Mouse (Mus musculus) lung, embryonic 15.5 days (tissue): ENCODE measurements at regions not wholly inside any gene's neighbourhood (a gene's known extent, or its start where the extent isn't known, plus 50 kb on each side); places are given as distances from the start of the nearest gene placed in this dataset.
A peak's percentile ranks its signal among the peaks of the same experiment; 100 is the strongest.

Experiments
- ATAC-seq: fragments of 200-750 bp; cut with Nextera tagmentation; 2 replicates; pipeline ENCODE4 v1.8.0; 2017; ENCODE audit warnings: moderate number of reproducible peaks, borderline replicate concordance; ENCODE audit not compliant: low FRiP score, low TSS enrichment; ENCODE audit errors: extremely low read depth
- H3K27ac ChIP-seq: fragments of 300-500 bp; sonication (generic); 2 replicates; pipeline ENCODE4 v1.5.1; 2015; ENCODE audit warnings: moderate library complexity, mild to moderate bottlenecking, inconsistent platforms
- H3K27me3 ChIP-seq: fragments of 300-500 bp; sonication (generic); 2 replicates; pipeline ENCODE4 v1.6.1; 2015; ENCODE audit warnings: inconsistent platforms
- H3K36me3 ChIP-seq: fragments of 300-500 bp; sonication (generic); 2 replicates; pipeline ENCODE4 v1.6.1; 2015; ENCODE audit warnings: inconsistent platforms
- H3K4me1 ChIP-seq: fragments of 300-500 bp; sonication (generic); 2 replicates; pipeline ENCODE4 v1.6.1; 2015; ENCODE audit warnings: inconsistent platforms
- H3K4me2 ChIP-seq: fragments of 300-500 bp; sonication (generic); 2 replicates; pipeline ENCODE4 v1.6.1; 2015; ENCODE audit warnings: inconsistent platforms, mild to moderate bottlenecking, moderate library complexity
- H3K4me3 ChIP-seq: fragments of 300-500 bp; sonication (generic); 2 replicates; pipeline ENCODE4 v1.5.1; 2015; ENCODE audit warnings: mild to moderate bottlenecking, inconsistent platforms
- H3K9ac ChIP-seq: fragments of 300-500 bp; sonication (generic); 2 replicates; pipeline ENCODE4 v1.6.1; 2015; ENCODE audit warnings: inconsistent platforms
- H3K9me3 ChIP-seq: fragments of 300-500 bp; sonication (generic); 2 replicates; pipeline ENCODE4 v1.6.1; 2016; ENCODE audit warnings: inconsistent platforms
- WGBS: fragments of 180-500 bp; shearing (Covaris S2); methylation state at CpG from one replicate; pipeline ENCODE4 v1.1.7; 2015; 5-methylcytosine and 5-hydroxymethylcytosine counted together

- Histone ChIP-seq H3K4me3 (no peak overlapping the region), H3K9me3 (no peaks in the 10 kb centered on the region), H3K4me2 (no peak overlapping the region), H3K9ac (no peak overlapping the region), H3K27ac (no peak overlapping the region), H3K36me3 (no peaks in the 10 kb centered on the region), H3K27me3 (no peaks in the 10 kb centered on the region), H3K4me1 (0 out of 2 replicates have a peak, but pooled peaks cover 5% of the 10 kb centered on the region)
- WGBS = 59% methylated on average over 7 of the region's 7 CpGs
- ATAC-seq = peak; percentile 61
Observed at GRCm38 (mm10) chr2:159072997-159073690, 278.5 kb downstream of the Dhx35 start.

DNA sequence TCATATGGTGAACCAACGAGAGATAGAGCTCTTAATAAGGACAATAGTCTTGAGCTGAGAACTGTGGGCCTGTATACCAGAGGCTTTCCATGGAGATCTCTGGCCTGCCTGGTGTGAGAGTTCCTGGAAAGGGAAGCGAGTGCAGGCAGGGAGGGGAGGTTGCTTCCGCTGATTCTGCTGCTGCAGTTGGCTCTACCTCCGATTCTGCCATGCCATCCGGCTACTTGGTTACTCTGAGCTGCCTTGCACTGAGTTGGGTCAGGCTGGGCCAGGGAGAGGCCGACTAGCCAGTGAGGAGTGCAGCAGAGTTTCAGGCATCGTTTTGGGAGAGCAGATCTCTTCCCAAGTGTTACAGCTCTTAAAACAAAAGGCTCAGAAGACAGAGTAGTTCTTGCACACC, 285.2 kb downstream of the Dhx35 start:
- Histone ChIP-seq H3K27ac (no peak overlapping the region), H3K4me2 (no peak overlapping the region), H3K4me3 (no peak overlapping the region), H3K4me1 (0 out of 2 replicates have a peak, but pooled peaks cover 4% of the 10 kb centered on the region), H3K9me3 (no peaks in the 10 kb centered on the region), H3K27me3 (no peaks in the 10 kb centered on the region), H3K9ac (no peak overlapping the region), H3K36me3 (no peaks in the 10 kb centered on the region)
- no peak for ATAC-seq
- WGBS = 66% methylated on average over 7 of the region's 7 CpGs

- Histone ChIP-seq H3K9me3 (no peaks in the 10 kb centered on the region), H3K9ac (no peak overlapping the region), H3K27me3 (no peaks in the 10 kb centered on the region), H3K4me3 (no peak overlapping the region), H3K4me1 (0 out of 2 replicates have a peak, but pooled peaks cover 4% of the 10 kb centered on the region), H3K27ac (0 out of 2 replicates have a peak overlapping the region, but pooled peaks have one; percentile 24), H3K4me2 (peak overlapping the region; percentile 16; the same call in 1 of the 2 replicates), H3K36me3 (no peaks in the 10 kb centered on the region)
- WGBS = 61% methylated on average over 19 of the region's 19 CpGs
- ATAC-seq = no peak
Observed at GRCm38 (mm10) chr2:159080784-159081544, 286.4 kb downstream of the Dhx35 start.

- Histone ChIP-seq H3K9me3 (no peaks in the 10 kb centered on the region), H3K4me1 (no peaks in the 10 kb centered on the region), H3K36me3 (no peaks in the 10 kb centered on the region), H3K27ac (no peak overlapping the region), H3K27me3 (no peaks in the 10 kb centered on the region), H3K4me3 (no peak overlapping the region), H3K9ac (no peak overlapping the region), H3K4me2 (no peak overlapping the region)
- no peak for ATAC-seq
- WGBS = 88% methylated on average over 2 of the region's 2 CpGs
Observed at GRCm38 (mm10) chr2:159086836-159087235, 292.2 kb downstream of the Dhx35 start.

DNA sequence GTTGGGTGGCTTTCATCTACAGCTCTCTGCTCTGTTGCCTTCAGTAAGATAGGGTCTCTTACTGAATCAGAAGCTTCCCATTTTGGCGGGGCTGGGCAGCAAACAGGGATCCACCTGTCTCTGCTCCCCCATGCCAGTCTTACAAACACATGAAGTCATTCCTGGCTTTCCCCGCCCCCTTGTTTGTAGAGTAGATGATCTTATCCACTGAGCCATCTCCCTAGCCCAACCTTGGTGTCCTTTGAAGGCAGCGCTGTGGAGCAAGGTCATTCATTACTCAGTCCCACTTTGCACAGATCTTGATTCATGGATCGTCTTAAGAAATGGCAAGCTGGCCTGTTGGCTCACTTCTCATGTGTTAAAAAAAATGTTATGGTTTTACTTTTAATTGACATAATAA, 293.6 kb downstream of the Dhx35 start:
- H3K27me3 ChIP-seq = no peaks in the 10 kb centered on the region
- no peaks in the 10 kb centered on the region for H3K4me1 ChIP-seq
- H3K36me3 ChIP-seq = no peaks in the 10 kb centered on the region
- no peak overlapping the region for H3K4me3 ChIP-seq
- ATAC-seq = no peak
- H3K27ac ChIP-seq = no peak overlapping the region
- H3K9ac ChIP-seq = no peak overlapping the region
- H3K4me2 ChIP-seq = no peak overlapping the region
- whole genome bisulfite sequencing = 77% methylated on average over 4 of the region's 4 CpGs
- H3K9me3 ChIP-seq = no peaks in the 10 kb centered on the region

DNA sequence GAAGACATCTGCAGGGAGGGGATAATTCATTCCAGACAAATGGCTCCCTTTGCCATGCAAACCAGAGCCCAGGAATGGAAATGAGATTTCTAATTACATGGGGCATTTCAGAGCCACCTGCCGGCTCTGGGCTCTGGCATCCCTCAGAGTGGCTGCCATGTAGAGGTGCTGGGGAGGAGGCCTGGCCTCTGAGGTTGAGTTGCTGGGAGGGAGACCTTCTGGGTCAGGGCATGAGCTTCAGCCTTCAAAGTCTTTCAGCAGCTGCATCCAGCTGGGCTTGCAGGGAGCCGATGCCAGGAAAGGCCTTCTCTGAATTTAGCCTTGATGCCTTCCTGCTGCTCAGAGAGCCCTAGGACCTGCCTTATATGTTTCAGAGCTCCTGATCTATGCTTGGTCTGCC, 302.1 kb downstream of the Dhx35 start:
- no peak overlapping the region for H3K9ac ChIP-seq
- H3K4me3 ChIP-seq = no peak overlapping the region
- 41% methylated on average over 2 of the region's 2 CpGs for WGBS
- no peaks in the 10 kb centered on the region for H3K4me1 ChIP-seq
- H3K4me2 ChIP-seq = no peak overlapping the region
- ATAC-seq = peak; percentile 27; the same call in 1 of the 2 replicates
- no peaks in the 10 kb centered on the region for H3K27me3 ChIP-seq
- no peaks in the 10 kb centered on the region for H3K36me3 ChIP-seq
- H3K9me3 ChIP-seq = no peaks in the 10 kb centered on the region
- no peak overlapping the region for H3K27ac ChIP-seq

GRCm38 (mm10) chr2:159134042-159134441, 339.4 kb downstream of the Dhx35 start:
- ATAC-seq = no peak
- 63% methylated on average over 6 of the region's 6 CpGs for WGBS

DNA sequence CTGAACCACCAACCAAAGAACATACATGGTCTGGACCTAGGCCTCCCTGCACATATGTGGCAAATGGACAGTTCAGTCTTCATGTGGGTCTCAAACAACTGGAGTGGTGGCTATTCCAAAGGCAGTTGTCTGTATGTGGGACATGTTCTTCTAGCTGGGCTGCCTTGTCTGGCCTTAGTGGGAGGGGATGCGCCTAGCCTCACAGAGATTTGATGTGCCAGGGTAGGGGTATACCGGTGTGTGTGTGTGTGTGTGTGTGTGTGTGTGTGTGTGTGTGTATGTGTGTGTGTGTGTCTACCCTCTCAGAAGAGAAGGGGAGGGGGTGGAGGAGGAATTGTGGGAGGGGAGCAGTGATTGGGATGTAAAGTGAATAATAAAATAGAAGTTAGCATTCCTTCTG, 344.0 kb downstream of the Dhx35 start:
- Histone ChIP-seq H3K4me3 (no peak overlapping the region), H3K27me3 (no peaks in the 10 kb centered on the region), H3K9ac (no peak overlapping the region), H3K4me1 (no peaks in the 10 kb centered on the region), H3K9me3 (no peaks in the 10 kb centered on the region), H3K36me3 (no peaks in the 10 kb centered on the region), H3K27ac (no peak overlapping the region), H3K4me2 (no peak overlapping the region)
- no peak for ATAC-seq
- 97% methylated on average over 2 of the region's 2 CpGs for WGBS

More at GRCm38 (mm10) chr2:159134042-159134441, 339.4 kb downstream of the Dhx35 start:
- Histone ChIP-seq H3K36me3 (no peaks in the 10 kb centered on the region), H3K4me1 (no peaks in the 10 kb centered on the region), H3K27ac (no peak overlapping the region), H3K27me3 (no peaks in the 10 kb centered on the region), H3K4me3 (no peak overlapping the region), H3K4me2 (no peak overlapping the region), H3K9ac (no peak overlapping the region), H3K9me3 (no peaks in the 10 kb centered on the region)

DNA sequence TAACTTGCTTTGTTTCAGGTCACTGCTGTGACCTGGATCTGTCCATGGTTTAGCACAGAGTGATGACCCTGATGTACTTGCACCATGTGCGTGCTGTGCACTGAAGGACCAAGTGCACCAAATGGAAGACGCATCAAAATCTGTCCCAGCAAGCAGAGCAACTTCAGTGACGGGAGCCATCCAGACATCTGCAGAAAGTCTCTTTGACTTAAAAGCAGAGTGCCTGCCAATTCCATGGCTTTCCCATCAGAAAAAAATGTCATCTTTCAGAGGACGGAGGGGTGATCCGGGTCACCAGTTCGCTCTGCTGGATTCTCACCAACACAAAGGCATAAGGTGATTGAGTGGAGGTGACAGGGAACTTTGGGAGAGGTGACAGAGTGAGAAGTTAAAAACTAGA, 351.4 kb downstream of the Dhx35 start:
- H3K9ac ChIP-seq = no peak overlapping the region
- no peaks in the 10 kb centered on the region for H3K27me3 ChIP-seq
- no peak overlapping the region for H3K4me2 ChIP-seq
- no peaks in the 10 kb centered on the region for H3K4me1 ChIP-seq
- H3K4me3 ChIP-seq = no peak overlapping the region
- H3K9me3 ChIP-seq = no peaks in the 10 kb centered on the region
- H3K36me3 ChIP-seq = no peaks in the 10 kb centered on the region
- no peak overlapping the region for H3K27ac ChIP-seq
- no peak for ATAC-seq
- WGBS = 75% methylated on average over 6 of the region's 6 CpGs

- Histone ChIP-seq H3K4me3 (no peak overlapping the region), H3K36me3 (no peaks in the 10 kb centered on the region), H3K4me2 (no peak overlapping the region), H3K4me1 (no peaks in the 10 kb centered on the region), H3K27ac (no peak overlapping the region), H3K27me3 (no peaks in the 10 kb centered on the region), H3K9ac (no peak overlapping the region), H3K9me3 (no peaks in the 10 kb centered on the region)
- WGBS = 33% methylated on average over 7 of the region's 7 CpGs
- no peak for ATAC-seq
Observed at GRCm38 (mm10) chr2:159163985-159164384, 369.4 kb downstream of the Dhx35 start.

- 47% methylated on average over 7 of the region's 7 CpGs for WGBS
- Histone ChIP-seq H3K36me3 (no peaks in the 10 kb centered on the region), H3K4me2 (no peak overlapping the region), H3K9me3 (no peaks in the 10 kb centered on the region), H3K9ac (no peak overlapping the region), H3K4me1 (no peaks in the 10 kb centered on the region), H3K4me3 (no peak overlapping the region), H3K27me3 (no peaks in the 10 kb centered on the region), H3K27ac (0 out of 2 replicates have a peak overlapping the region, but pooled peaks have one; percentile 19)
- ATAC-seq = peak; percentile 75
Observed at GRCm38 (mm10) chr2:159168553-159169064, 374.0 kb downstream of the Dhx35 start.

DNA sequence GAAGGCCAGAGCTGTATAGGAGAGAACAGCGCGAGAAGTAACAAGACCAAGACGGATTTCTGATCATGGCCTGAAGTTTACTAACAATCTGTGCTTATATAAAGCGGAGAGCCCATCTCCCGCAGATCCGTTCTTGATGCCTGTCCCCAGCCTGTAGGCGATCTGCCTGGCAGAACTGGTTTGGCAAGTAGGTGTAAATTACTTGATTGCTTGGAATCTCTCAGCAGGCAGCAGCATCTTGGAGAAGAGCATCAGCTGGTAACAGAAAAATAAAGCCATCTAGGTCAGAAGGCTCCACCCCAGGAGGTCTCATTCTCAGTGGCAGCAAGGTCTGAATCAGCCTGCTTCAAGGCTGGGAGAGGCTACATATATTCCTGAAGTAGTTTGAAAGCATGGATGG, 401.5 kb downstream of the Dhx35 start:
- H3K4me2 ChIP-seq = no peak overlapping the region
- H3K4me1 ChIP-seq = no peaks in the 10 kb centered on the region
- ATAC-seq = no peak
- no peaks in the 10 kb centered on the region for H3K27me3 ChIP-seq
- 29% methylated on average over 7 of the region's 7 CpGs for WGBS
- no peaks in the 10 kb centered on the region for H3K36me3 ChIP-seq
- H3K27ac ChIP-seq = no peak overlapping the region
- no peak overlapping the region for H3K4me3 ChIP-seq
- no peaks in the 10 kb centered on the region for H3K9me3 ChIP-seq
- H3K9ac ChIP-seq = no peak overlapping the region
